Mouse (Mus musculus) myocyte (in vitro differentiated cells): Measurements from ENCODE around the gene Vamp5.

Experiments used
- CEBPB ChIP-seq: IDR thresholded peaks from 2 replicates; pipeline ENCODE4 v1.6.1; 2011; ENCODE audit warnings: mild to moderate bottlenecking, moderate library complexity; ENCODE audit not compliant: poor library complexity, insufficient read depth, severe bottlenecking
- MYOG ChIP-seq, 3 experiments: IDR thresholded peaks; one replicate each; pipeline ENCODE4 v1.6.1; 2011; ENCODE audit warnings: control low read depth in 2 of 3, low read depth in 2 of 3, mild to moderate bottlenecking in 2 of 3; ENCODE audit not compliant: insufficient read length in 2 of 3, control insufficient read depth in 1 of 3, insufficient read depth in 1 of 3
- POLR2A ChIP-seq: IDR thresholded peaks from one replicate; pipeline ENCODE4 v1.6.1; 2011; ENCODE audit warnings: low read depth, mild to moderate bottlenecking, control low read depth, moderate library complexity; ENCODE audit not compliant: insufficient read length
- POLR2AphosphoS2 ChIP-seq: IDR thresholded peaks from one replicate; pipeline ENCODE4 v1.6.1; 2011; ENCODE audit warnings: low read depth, control low read depth; ENCODE audit not compliant: insufficient read length
- SRF ChIP-seq: IDR thresholded peaks from one replicate; pipeline ENCODE4 v1.6.1; 2011; ENCODE audit warnings: low read depth; ENCODE audit not compliant: control insufficient read depth, insufficient read length
- USF1 ChIP-seq: IDR thresholded peaks from one replicate; pipeline ENCODE4 v1.6.1; 2011; ENCODE audit warnings: low read depth, mild to moderate bottlenecking, control low read depth, moderate library complexity

DNA sequence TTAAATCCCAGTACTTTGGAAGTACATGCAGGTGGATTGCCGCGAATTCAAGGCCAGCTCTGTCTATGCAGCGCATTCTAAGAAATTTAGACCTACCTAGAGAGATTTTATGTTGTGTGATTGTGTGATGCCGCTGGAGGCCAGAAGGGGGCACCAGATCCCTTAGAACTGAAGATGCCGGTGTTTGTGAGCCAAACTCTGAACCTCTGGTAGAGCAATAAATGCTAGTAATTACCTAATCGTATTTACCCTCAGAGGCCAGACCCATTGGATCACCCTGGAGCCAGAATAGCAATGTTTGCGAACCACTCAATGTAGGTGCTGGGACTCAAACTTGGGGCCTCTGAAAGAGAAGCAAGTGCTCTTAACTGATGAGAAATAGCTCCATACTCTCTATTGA is 21.6 kb upstream of the Vamp5 start:
- no peak for TF ChIP-seq POLR2A
- no peak for TF ChIP-seq MYOG (IDR thresholded peaks at IDR 0.05; ENCODE audit: control insufficient read depth in 1 of 3, insufficient read depth in 1 of 3, insufficient read length in 2 of 3, low read depth in 2 of 3)
- no peak for TF ChIP-seq POLR2AphosphoS2
- no peak for TF ChIP-seq SRF
- no peak for TF ChIP-seq CEBPB
- TF ChIP-seq USF1, result no peak
